Mouse (Mus musculus) frontal cortex, postnatal 25 days (tissue): ENCODE measurements at regions not wholly inside any gene's neighbourhood (a gene's known extent, or its start where the extent isn't known, plus 50 kb on each side); places are given as distances from the start of the nearest gene placed in this dataset.

ENCODE experiments used
- DNase-seq, 2 experiments: peaks; one replicate each; pipeline ENCODE4 v3.0.0; 2022; ENCODE audit warnings: low spot score in 2 of 2

- no peak for DNase-seq
These were observed 239.6 kb downstream of the Qk start for GRCm38 (mm10) chr17:10079853-10080650.

GRCm38 (mm10) chr17:10078536-10079319 lies 240.9 kb downstream of the Qk start:
- no peak for DNase-seq

GRCm38 (mm10) chr17:10073301-10073700 lies 246.4 kb downstream of the Qk start:
- no peak for DNase-seq

DNA sequence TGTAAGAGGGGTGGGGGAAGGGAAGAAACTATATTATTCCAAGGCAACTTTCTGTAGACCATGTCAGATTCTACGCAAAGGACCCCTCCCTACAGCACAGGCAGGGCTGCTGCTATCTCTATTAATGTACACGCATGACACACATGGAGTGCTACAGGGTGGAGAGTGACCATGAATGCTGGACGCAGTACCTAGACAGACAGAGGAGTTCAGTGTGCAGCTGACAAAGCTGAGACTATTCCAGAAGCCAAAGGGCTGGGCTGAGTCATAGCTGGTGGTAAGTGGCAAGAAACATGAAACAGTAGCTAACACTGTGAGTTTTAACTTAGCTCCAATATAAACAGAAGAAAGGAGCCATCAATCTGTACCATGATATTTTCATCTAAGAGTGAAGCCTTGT lies 250.4 kb downstream of the Qk start:
- DNase-seq: no peak

- DNase-seq: no peak
These were observed 254.5 kb downstream of the Qk start for GRCm38 (mm10) chr17:10065131-10065530.

DNA sequence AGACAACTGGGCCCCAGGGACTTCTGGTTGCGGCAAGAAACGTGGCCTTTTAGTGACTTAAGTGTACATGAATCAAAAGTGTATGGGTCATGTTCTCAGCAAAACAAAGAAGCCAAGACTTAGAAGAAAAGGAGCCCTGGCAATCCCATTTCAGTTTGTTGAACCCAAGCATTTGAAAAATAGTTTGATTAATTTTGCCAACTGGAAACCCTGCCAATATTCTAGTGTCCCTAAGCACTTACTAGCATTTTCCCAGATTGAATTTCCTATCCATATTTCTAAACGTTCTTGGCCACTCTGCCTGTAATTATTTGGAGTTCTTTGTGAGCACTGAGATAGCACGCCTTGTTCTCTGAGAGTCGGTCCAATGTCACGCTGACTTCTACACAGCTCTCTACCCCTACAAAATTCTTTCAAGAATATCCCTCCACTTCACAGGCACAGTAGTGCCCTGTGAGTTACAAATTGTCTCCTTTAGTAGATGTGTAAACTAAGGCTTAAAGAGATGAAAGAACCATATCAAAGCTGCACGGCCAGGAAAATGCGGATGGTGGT lies 257.0 kb downstream of the Qk start:
- DNase-seq: no peak

- no peak for DNase-seq
These were observed 261.9 kb downstream of the Qk start for GRCm38 (mm10) chr17:10057736-10058135.

- no peak for DNase-seq
These were observed 263.6 kb downstream of the Qk start for GRCm38 (mm10) chr17:10056096-10056495.

- DNase-seq: no peak
These were observed 265.3 kb downstream of the Qk start for GRCm38 (mm10) chr17:10054375-10054774.

DNA sequence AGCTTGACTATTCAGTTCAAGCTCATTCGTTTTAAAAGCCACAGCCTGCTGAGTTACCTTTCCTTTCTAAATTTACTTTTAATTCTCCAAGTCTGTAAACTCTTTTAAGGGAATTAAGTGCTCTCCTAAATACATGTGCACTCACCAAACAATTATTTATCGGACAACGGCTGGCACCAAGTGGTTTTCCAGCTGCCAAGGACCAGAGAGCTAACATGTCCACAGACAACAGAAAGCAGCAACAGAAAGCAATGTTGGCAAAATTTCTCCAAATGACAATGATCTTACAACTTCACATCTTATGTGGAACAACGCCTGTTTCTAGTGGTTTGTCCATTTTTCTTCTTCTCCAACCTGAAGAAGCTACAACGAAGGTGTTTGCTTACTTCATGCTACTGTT lies 275.3 kb downstream of the Qk start:
- DNase-seq: no peak

DNA sequence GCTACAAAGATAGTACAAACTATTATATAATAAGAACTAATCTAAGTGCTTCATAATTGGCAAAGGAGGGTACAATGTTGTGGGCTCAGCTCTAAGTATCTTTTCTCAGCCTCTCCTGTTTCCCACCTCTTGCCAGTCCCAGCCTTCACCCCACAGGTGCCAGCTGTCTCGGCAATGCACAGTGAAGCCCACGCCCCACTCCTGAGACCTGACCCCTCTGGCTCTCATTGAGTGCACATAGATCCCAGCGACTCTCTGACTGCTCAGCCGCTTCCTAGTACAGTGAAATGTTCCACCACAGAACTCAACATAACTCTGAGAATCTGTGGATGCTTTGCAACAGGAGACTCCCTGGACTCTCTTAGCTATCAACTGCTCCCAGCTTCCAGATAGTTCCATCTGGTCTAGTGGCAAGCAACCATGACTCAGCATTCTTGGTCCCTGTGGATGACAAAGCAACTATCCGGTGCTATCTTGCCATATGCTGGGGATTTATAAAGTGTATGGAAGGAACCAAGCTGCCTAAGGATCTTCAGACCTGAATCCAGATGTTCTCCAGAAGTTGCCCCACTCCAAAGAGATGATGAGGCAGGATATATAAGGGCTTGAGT lies 277.5 kb downstream of the Qk start:
- no peak for DNase-seq

DNA sequence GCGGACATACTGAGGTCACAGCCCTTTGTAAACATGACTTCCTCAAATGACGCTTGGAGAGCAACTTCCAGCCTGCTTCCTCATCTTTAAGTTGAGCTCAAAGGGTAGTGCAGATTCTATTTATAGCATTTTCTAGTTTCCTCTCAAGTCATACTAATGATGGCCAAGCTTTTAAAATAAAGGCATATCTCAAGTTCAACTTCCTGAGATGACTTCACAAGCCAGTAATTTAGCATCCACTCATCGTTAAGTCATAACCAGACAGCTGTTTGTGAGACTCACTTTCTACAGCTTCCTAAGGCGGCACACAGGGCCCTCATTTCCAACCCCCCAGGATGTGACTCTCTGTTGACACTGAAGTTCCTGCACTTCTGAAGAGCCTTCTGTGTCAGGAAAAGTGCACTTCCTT lies 278.7 kb downstream of the Qk start:
- no peak for DNase-seq

DNA sequence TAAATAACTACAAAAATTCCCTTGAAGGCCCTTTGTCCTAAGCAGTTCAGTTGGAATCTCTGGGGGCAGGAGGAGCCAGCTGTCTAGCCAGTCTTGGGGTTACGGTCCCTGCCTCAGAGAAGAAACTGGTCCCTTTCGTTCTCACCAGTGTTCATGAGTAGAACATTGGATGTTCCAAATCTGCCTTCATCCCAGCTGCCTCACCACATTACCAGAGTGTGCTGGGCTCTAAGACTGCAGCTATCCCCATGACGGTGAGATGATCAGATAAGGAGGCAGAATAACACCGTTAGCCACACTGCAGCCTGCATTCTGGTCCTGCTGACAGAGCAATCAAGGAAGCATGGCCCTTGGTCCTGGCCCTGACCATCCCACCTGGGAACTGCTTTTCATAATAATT lies 279.3 kb downstream of the Qk start:
- DNase-seq: no peak

DNA sequence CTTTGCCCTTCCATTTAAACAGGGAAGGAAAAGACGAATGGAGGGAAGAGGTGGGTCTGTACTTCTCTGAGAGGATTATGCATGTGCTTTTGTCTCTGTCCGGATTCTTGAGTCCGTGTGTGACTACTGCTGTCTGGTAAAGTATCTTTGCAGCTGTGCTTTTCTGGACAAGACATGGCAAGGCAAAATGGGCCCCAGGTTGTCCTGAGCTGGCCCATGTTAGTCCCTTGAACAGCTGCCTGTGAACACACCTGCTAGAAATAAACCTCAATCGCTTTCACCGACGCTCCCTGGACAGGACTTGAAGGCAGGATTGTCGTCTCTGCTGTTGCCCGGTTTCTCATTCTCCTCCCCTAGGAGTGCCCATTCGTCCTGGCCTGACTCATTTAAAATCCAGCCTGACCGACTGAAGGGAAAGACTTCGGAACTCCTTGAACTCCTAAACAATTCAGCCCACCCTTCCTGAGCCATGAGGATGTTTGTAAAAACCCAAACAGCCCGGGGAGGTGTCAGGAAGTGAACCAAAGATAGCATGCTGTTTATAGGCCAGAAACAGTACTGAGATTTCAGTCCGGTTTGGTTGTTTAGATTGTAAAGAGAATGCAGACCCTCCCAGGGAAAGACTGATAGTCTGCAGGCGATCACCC lies 281.7 kb downstream of the Qk start:
- no peak for DNase-seq

GRCm38 (mm10) chr17:10033510-10033909 lies 286.1 kb downstream of the Qk start:
- DNase-seq: no peak

DNA sequence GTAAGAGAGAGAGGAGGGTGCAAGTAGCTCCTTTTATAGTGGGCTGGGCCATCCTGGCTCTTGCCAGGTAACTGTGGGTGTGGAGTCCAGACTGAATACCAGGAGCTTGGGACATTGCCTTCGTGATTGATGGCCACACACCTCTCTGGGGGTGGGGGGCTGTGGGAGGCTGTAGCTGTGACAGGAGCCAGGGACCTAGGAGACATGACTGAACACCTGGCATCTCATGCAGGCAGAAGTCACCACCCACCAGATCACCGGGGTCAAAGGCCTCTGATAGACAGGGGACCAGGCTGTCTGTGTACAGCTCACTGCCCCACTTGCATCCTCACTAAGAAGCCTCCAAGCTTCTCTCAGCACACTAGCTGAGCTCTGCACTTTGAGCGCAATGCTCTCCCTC lies 288.6 kb downstream of the Qk start:
- no peak for DNase-seq

DNA sequence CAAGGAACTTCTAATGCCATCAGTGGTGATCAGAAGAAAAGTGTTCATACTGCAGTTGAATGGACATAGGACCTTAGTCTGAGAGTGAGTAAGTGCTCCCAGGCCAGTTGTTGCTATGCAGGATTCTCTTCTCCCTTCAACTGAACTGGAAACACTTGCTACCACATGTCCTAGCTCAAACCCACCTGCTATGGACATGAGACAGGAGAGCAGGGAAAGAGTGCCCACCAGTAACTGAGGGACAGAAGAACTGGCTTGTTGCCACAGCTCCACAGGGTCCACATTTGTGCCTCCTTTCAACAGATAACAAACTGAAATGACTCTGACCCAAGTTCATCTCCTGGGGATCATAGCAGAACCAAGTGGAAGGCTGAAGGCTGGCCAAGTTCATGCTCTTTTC lies 292.9 kb downstream of the Qk start:
- no peak for DNase-seq

DNA sequence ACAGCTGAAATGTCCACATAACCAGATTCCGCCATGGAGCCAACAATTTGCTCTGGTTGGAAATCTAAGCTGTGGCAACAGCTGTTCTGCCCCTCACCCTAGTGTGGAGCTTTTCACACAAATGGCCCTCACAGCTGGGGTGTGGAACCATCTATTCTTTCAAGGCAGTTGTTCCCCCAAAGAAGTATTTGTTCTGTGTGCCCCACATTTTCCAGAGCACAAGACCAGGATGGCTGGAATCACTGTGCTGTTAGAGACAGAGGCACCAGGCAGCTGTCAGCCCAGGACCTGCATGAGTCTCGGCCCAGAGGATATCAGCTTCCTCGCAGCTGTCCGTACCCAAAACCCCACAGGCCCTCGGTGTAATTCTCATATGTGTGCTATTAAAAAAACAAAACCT lies 294.4 kb downstream of the Qk start:
- DNase-seq: no peak

DNA sequence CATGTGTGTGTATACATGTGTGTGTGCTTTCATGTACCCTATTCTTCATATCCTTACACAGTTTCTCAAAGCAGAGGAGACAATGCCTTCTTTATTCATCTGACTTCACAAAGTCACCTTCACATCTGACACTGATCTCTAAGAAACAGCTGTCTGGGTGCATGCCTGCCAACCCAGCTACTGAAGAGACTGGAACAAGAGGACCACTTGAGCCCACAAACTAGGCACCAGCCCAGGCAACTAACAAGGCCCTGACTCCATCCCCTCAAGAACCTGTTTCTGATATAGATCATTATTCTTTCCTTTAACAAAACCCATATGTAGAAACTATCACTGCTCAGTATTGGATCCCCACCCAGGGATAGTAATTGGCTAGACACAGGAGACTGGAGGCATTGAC lies 295.3 kb downstream of the Qk start:
- DNase-seq: no peak

DNA sequence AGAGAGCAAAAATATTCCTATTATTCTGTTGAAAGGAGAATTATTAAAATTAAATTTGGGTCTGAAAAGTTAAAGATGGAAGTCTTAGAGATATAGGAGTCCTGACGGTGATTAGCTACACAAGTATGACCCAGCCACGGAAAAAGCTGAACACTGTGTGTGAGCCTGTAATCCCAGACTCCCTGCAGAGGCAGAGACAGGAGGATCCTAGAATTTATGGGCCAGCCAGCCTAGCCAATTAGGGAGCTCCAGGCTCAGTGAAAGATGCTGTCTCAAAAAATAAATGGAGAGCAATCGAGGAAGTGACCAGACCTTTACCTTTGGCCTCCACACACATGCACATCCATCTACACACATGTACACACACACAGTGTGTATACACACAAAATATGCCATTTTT lies 307.5 kb downstream of the Qk start:
- no peak for DNase-seq

DNA sequence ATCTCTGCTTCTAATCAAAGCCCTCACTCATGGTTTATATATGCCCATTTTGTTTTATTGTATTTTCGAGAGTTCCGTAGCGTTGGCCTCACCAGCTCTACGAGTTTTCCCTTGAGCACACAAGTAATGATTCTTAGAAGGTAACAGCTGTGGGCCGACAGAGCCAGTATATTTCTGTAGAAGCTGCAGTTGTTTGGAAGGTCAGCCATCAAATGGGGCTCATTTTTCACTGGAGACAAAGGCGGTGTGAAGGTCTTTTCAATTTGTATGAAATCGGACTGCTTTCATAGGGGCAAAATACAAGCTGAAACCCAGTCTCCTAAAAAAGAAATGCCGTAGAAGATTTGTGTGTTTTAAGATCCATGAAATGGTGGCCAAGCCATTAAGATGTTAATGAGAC lies 307.9 kb downstream of the Qk start:
- DNase-seq: no peak

DNA sequence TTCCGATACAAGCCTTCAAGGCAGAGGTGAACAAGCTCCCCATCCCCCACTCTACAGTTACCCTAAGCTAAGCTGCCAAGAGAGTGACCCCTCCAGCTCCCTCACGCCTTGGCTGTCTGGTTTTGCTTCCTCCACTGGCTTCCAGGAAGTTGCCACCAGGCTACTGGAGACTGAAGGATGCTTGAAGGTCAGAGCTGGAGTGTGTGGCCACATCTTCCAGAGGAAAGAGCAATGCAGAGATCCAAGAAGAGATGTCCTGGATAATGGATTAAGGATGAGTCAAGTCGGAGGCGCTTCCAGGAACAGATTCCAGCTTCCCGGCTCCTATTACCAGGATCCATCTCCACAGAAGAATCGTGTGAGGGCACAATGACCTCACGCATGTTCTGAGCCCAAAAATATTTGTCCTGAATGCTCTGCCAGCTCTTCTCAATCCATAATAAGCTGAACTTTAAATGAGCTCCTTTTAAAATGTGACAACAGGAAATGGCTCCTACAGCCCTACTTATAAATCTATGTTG lies 318.5 kb downstream of the Qk start:
- no peak for DNase-seq
